Mouse (Mus musculus) bone marrow macrophage, adult 2 months (primary cell): ENCODE measurements around the gene Trappc12. TPM values are rescaled to one million over a fixed set of nuclear protein-coding genes. Genes with fewer than 3 reads are reported as not detected.

Source experiments
- H3K27ac ChIP-seq: 2 replicates; pipeline ENCODE4 v1.5.1; 2012; ENCODE audit warnings: low read depth, low read length; ENCODE audit not compliant: insufficient read depth
- H3K4me1 ChIP-seq: 2 replicates; pipeline ENCODE4 v1.6.1; 2012; ENCODE audit warnings: low read length; ENCODE audit not compliant: control insufficient read depth, insufficient read depth
- H3K4me3 ChIP-seq: 2 replicates; pipeline ENCODE4 v1.5.1; 2012; ENCODE audit warnings: mild to moderate bottlenecking, low read length, moderate library complexity; ENCODE audit not compliant: insufficient read depth
- CTCF ChIP-seq: IDR thresholded peaks from 2 replicates; pipeline ENCODE4 v1.5.1; 2012; ENCODE audit warnings: low read depth, mild to moderate bottlenecking, low read length, moderate library complexity
- POLR2A ChIP-seq: IDR thresholded peaks from 2 replicates; pipeline ENCODE4 v1.6.1; 2012; ENCODE audit warnings: mild to moderate bottlenecking, low read depth, low read length, borderline replicate concordance
- polyA plus RNA-seq: library from polyadenylated mRNA; stranded (reverse); fragments of >200 nt; gene quantifications from 2 replicates; pipeline ENCODE4 v1.2.4, GENCODE M21; 2012; ENCODE audit not compliant: missing spikeins, insufficient read depth, insufficient read length

The Trappc12 gene
- polyA plus RNA-seq, result 22.5 and 24.1 TPM in 2 replicates

GRCm38 (mm10) chr12:28750021-28750633, at the start of gene Trappc12:
Trappc12 (minus strand) TSS chr12:28750472.
- peak within 1 kb of the TSS; percentile 79 for H3K4me3 ChIP-seq
- peak within 1 kb of the TSS; percentile 35 for H3K27ac ChIP-seq
- H3K4me1 ChIP-seq, result peaks cover 13% of the 10 kb centered on the region
- TF ChIP-seq POLR2A (no peak), CTCF (no peak)

GRCm38 (mm10) chr12:28799798-28800411, 49.6 kb upstream of the Trappc12 start:
- H3K27ac ChIP-seq, result no peak overlapping the region
- peaks cover 14% of the 10 kb centered on the region for H3K4me1 ChIP-seq
- no peak overlapping the region for H3K4me3 ChIP-seq
- TF ChIP-seq POLR2A (no peak), CTCF (no peak)

GRCm38 (mm10) chr12:28796881-28797420, 46.7 kb upstream of the Trappc12 start:
- Histone ChIP-seq H3K27ac (no peak overlapping the region), H3K4me3 (no peak overlapping the region), H3K4me1 (peaks cover 14% of the 10 kb centered on the region)
- TF ChIP-seq POLR2A (no peak), CTCF (no peak)

DNA sequence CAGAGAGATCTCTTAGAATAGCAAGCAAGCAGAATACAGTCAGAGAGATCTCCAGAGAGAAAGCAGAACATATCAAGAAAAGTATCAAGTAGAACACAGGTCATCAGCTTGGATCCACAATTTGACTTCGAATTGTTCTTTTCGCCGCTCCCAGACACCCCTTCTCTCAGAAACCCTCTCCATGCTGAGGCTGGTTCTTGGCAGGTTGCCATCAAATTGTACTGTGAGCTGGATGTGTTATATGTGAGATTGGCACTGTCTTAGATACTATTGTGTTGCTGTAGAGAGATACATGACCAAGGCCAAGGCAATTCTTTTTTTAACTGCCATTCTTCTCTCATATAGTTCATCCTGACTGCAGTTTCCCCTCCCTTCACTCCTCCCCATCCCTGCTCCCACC, 44.8 kb upstream of the Trappc12 start:
- no peak overlapping the region for H3K4me3 ChIP-seq
- no peak for TF ChIP-seq CTCF
- TF ChIP-seq POLR2A, result no peak
- H3K27ac ChIP-seq, result no peak overlapping the region
- peaks cover 3% of the 10 kb centered on the region for H3K4me1 ChIP-seq

GRCm38 (mm10) chr12:28793715-28794114, 43.4 kb upstream of the Trappc12 start:
- Histone ChIP-seq H3K4me3 (no peak overlapping the region), H3K4me1 (no peaks in the 10 kb centered on the region), H3K27ac (no peak overlapping the region)
- TF ChIP-seq CTCF (no peak), POLR2A (no peak)

GRCm38 (mm10) chr12:28792613-28793012, 42.3 kb upstream of the Trappc12 start:
- H3K4me3 ChIP-seq, result no peak overlapping the region
- TF ChIP-seq CTCF, result no peak
- TF ChIP-seq POLR2A, result no peak
- H3K4me1 ChIP-seq, result no peaks in the 10 kb centered on the region

DNA sequence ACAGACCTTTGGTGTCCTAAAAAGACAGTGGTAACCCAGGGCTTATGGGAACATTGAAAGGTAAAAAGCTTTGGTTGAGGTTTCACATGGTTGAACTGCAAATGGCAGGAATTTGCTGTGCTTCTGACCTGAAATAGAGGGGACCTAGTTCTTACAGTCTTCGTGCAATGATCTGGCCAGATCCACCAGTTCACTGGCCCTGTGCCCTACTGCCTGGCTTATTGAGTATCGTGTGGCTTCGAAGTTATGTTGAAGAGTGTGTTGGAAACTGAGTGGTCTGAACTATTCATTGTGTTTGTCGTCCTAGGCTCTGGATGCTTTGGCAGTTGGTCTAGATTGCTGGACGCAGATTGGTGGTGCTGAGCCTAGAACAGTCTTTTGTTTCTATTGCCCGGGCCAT, 36.0 kb upstream of the Trappc12 start:
- TF ChIP-seq POLR2A (no peak), CTCF (no peak)
- Histone ChIP-seq H3K4me1 (no peaks in the 10 kb centered on the region), H3K27ac (no peak overlapping the region), H3K4me3 (no peak overlapping the region)

More at GRCm38 (mm10) chr12:28792613-28793012, 42.3 kb upstream of the Trappc12 start:
- no peak overlapping the region for H3K27ac ChIP-seq

- no peaks in the 10 kb centered on the region for H3K4me1 ChIP-seq
- no peak for TF ChIP-seq POLR2A
- TF ChIP-seq CTCF, result no peak
Observed at GRCm38 (mm10) chr12:28785299-28785698, 35.0 kb upstream of the Trappc12 start.

GRCm38 (mm10) chr12:28784864-28785263, 34.6 kb upstream of the Trappc12 start:
- Histone ChIP-seq H3K4me3 (no peak overlapping the region), H3K27ac (no peak overlapping the region), H3K4me1 (no peaks in the 10 kb centered on the region)
- TF ChIP-seq POLR2A, result no peak

More at GRCm38 (mm10) chr12:28785299-28785698, 35.0 kb upstream of the Trappc12 start:
- H3K4me3 ChIP-seq, result no peak overlapping the region
- no peak overlapping the region for H3K27ac ChIP-seq

DNA sequence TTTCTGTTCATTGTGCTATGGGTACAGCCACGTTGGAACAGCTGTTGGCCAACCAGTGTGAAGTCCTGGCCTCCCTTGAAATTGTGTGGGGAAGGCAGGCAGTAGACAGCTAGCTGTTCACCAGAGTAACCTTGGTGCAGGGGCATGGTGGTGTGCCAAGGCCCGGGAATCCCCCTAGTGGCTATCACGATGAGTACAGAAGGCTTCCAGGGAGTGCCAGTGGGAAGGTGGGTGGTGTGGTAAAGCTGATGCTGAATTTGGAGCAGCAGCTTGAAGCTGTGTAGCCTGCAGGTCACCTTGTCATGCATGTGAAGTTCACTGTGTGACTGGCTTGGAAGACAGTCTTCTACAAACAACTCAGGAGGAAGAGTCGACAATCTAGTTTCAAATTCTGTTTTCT, 34.1 kb upstream of the Trappc12 start:
- Histone ChIP-seq H3K4me1 (no peaks in the 10 kb centered on the region), H3K4me3 (no peak overlapping the region), H3K27ac (no peak overlapping the region)
- TF ChIP-seq CTCF, result no peak
- TF ChIP-seq POLR2A, result no peak
